Mouse (Mus musculus) brain, embryonic 14.5 days (tissue): ENCODE results near the gene Pdia4.

Experiments used
- CTCF ChIP-seq: fragments of 200-500 bp; IDR thresholded peaks from 2 replicates; pipeline ENCODE4 v1.5.1; 2012; ENCODE audit warnings: inconsistent platforms, mild to moderate bottlenecking, moderate library complexity, borderline replicate concordance; ENCODE audit not compliant: insufficient read depth, insufficient read length; ENCODE audit errors: extremely low read depth
- POLR2A ChIP-seq: fragments of 200-500 bp; IDR thresholded peaks from 2 replicates; pipeline ENCODE4 v1.6.1; 2012; ENCODE audit warnings: mild to moderate bottlenecking, inconsistent platforms, borderline replicate concordance; ENCODE audit not compliant: poor library complexity, insufficient read depth, insufficient read length, severe bottlenecking; ENCODE audit errors: extremely low read depth

- TF ChIP-seq POLR2A = no peak
- no peak for TF ChIP-seq CTCF
These were observed 20.7 kb downstream of the Pdia4 start for GRCm38 (mm10) chr6:47792533-47792932.
